In the genomic region with DNA sequence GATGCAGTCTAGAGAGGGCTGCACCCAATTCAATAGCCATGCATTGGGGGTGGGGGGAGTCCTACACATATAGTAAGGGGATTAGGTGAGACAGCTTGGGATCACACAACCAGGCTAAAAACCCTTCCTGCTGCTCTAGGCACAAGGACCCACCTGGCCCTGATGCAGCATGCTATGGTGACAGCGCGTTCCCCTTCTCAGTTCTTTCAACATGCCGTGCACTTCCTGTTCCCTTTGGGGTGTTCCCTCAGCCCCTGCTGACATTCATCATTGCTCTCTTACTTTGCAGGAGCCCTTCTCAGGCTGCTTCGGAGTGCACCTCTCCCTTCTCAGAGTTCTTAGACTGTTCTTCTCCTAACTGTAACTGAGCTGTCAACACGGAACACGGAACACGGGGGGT, we compare ENCODE assay signal across 18 mouse cellular contexts. TPM values are rescaled to one million over a fixed set of nuclear protein-coding genes. Genes with fewer than 3 reads are reported as not detected.
A peak's percentile ranks its signal among the peaks of the same experiment; 100 is the strongest.
DNase-seq lines count a peak whose midpoint lies in the region; ATAC-seq and TF ChIP-seq lines count a peak whose summit lies in the region.
"Had no signal": no experiment of that assay in that cellular context is flagged by ENCODE, and none has a peak within 500 bp of the region (broad histone marks: within the 10 kb centered on the region; RNA-seq: fewer than 3 reads in every experiment).

No protein-coding gene starts in this region.

- H3K27me3 ChIP-seq in lung, postnatal 0 days (replicated peaks; ENCODE audit: insufficient read depth, low read length), result no peaks in the 10 kb centered on the region
- no peaks in the 10 kb centered on the region for H3K27me3 ChIP-seq in limb, embryonic 10.5 days (ENCODE audit: low read depth, poor library complexity, severe bottlenecking)
- no peaks in the 10 kb centered on the region for H3K27me3 ChIP-seq in spleen, adult 2 months (ENCODE audit: control insufficient read depth, insufficient read depth, low read length)
- H3K27me3 ChIP-seq: embryonic facial prominence, embryonic 15.5 days; intestine, embryonic 15.5 days; limb, embryonic 15.5 days had no signal

- no peak for TF ChIP-seq POLR2A in spleen, adult 2 months (IDR thresholded peaks at IDR 0.05; ENCODE audit: low read depth, low read length)

- H3K4me3 ChIP-seq in lung, postnatal 0 days (ENCODE audit: low read depth, low read length), result no peak overlapping the region
- H3K4me3 ChIP-seq in limb, embryonic 10.5 days, result no peak overlapping the region
- no peak overlapping the region for H3K4me3 ChIP-seq in spleen, adult 2 months (ENCODE audit: extremely low read depth, insufficient read depth, insufficient read length)
- H3K4me3 ChIP-seq: embryonic facial prominence, embryonic 15.5 days; intestine, embryonic 15.5 days; limb, embryonic 15.5 days; midbrain, embryonic 10.5 days; neural tube, embryonic 12.5 days had no signal

- H3K9me3 ChIP-seq in lung, postnatal 0 days (ENCODE audit: low read length), result no peaks in the 10 kb centered on the region
- no peaks in the 10 kb centered on the region for H3K9me3 ChIP-seq in limb, embryonic 10.5 days (replicated peaks)
- H3K9me3 ChIP-seq: embryonic facial prominence, embryonic 15.5 days; intestine, embryonic 15.5 days; limb, embryonic 15.5 days; midbrain, embryonic 10.5 days; neural tube, embryonic 12.5 days had no signal

- TF ChIP-seq EP300 in lung, postnatal 0 days (IDR thresholded peaks at IDR 0.05), result no peak

- no peaks in the 10 kb centered on the region for H3K36me3 ChIP-seq in lung, postnatal 0 days (ENCODE audit: insufficient read depth, low read length)
- no peaks in the 10 kb centered on the region for H3K36me3 ChIP-seq in limb, embryonic 10.5 days
- no peaks in the 10 kb centered on the region for H3K36me3 ChIP-seq in spleen, adult 2 months (ENCODE audit: control insufficient read depth, insufficient read depth, low read length)
- H3K36me3 ChIP-seq: embryonic facial prominence, embryonic 15.5 days; intestine, embryonic 15.5 days; limb, embryonic 15.5 days; midbrain, embryonic 10.5 days; neural tube, embryonic 12.5 days had no signal

- 60% methylated on average over 7 of the region's 7 CpGs for WGBS in lung, postnatal 0 days
- WGBS in limb, embryonic 10.5 days, result 69% methylated on average over 7 of the region's 7 CpGs
- WGBS in spleen, adult 2 months, result 9% methylated on average over 7 of the region's 7 CpGs

- no peak overlapping the region for H3K9ac ChIP-seq in lung, postnatal 0 days (replicated peaks; ENCODE audit: low read depth)
- H3K9ac ChIP-seq: embryonic facial prominence, embryonic 15.5 days; intestine, embryonic 15.5 days; limb, embryonic 15.5 days; neural tube, embryonic 12.5 days had no signal

- H3K4me1 ChIP-seq in lung, postnatal 0 days (ENCODE audit: insufficient read depth, low read depth, low read length), result peaks cover 5% of the 10 kb centered on the region; the same call in 1 of the 2 replicates
- peaks cover 45% of the 10 kb centered on the region for H3K4me1 ChIP-seq in limb, embryonic 10.5 days
- peaks cover 27% of the 10 kb centered on the region; the same call in 1 of the 2 replicates for H3K4me1 ChIP-seq in spleen, adult 2 months (ENCODE audit: control insufficient read depth, insufficient read depth, insufficient read length)

- ATAC-seq in lung, postnatal 0 days, result no peak
- ATAC-seq in megakaryocyte-erythroid progenitor cell, adult 5-6 weeks (replicated peaks; ENCODE audit: low FRiP score, low TSS enrichment, poor library complexity, severe bottlenecking), result no peak
- ATAC-seq: forebrain, embryonic 16.5 days; intestine, embryonic 15.5 days had no signal

- DNase-seq in lung, postnatal 0 days (ENCODE audit: low spot score), result peak; percentile 28
- no peak for DNase-seq in lung, postnatal 10 days
- no peak for DNase-seq in limb, embryonic 10.5 days (ENCODE audit: low spot score)
- peak in 1 of 2 experiments; percentile 59 for DNase-seq in spleen, adult 2 months (ENCODE audit: low read depth in 1 of 2, low spot score in 2 of 2)
- peak; percentile 75 for DNase-seq in thymus, postnatal 4 days
- no peak for DNase-seq in frontal cortex, postnatal 25 days (ENCODE audit: low spot score in 2 of 2)
- DNase-seq in cerebellum, postnatal 14 days, result no peak
- DNase-seq: cerebellum, adult 9-11 months; heart, postnatal 14 days; kidney, postnatal 25 days; layer of hippocampus, postnatal 36 days had no signal

- H3K4me2 ChIP-seq in lung, postnatal 0 days (replicated peaks; ENCODE audit: low read depth, low read length), result no peak overlapping the region
- H3K4me2 ChIP-seq: embryonic facial prominence, embryonic 15.5 days; intestine, embryonic 15.5 days; limb, embryonic 15.5 days; neural tube, embryonic 12.5 days had no signal

- TF ChIP-seq CTCF in lung, postnatal 0 days (IDR thresholded peaks at IDR 0.05), result no peak
- TF ChIP-seq CTCF in spleen, adult 2 months (IDR thresholded peaks at IDR 0.05; ENCODE audit: extremely low read depth, insufficient read depth, insufficient read length, insufficient replicate concordance), result no peak

- H3K27ac ChIP-seq in lung, postnatal 0 days (ENCODE audit: low read length), result no peak overlapping the region
- peak overlapping the region; percentile 1; the same call in 1 of the 2 replicates for H3K27ac ChIP-seq in limb, embryonic 10.5 days
- peak overlapping the region; percentile 55 for H3K27ac ChIP-seq in spleen, adult 2 months (ENCODE audit: insufficient read depth, low read length)
- H3K27ac ChIP-seq: embryonic facial prominence, embryonic 15.5 days; intestine, embryonic 15.5 days; limb, embryonic 15.5 days; midbrain, embryonic 10.5 days; neural tube, embryonic 12.5 days had no signal

RNA-seq across cellular contexts. Expression of a gene that starts 2.5 kb away (rescaled TPM):
- polyA plus RNA-seq in lung, postnatal 0 days (2015; fragmentation: Nextera tagmentation; extraction: Ambion mirVana), result 9.5 and 11.4 TPM in 2 replicates
- polyA plus RNA-seq in limb, embryonic 10.5 days (2016; fragmentation: Nextera tagmentation; extraction: Ambion mirVana), result 8.2 and 13.4 TPM in 2 replicates
- polyA plus RNA-seq in spleen, adult 2 months (2012; rRNA removed), result 10.1 and 10.3 TPM in 2 replicates
- total RNA-seq in megakaryocyte-erythroid progenitor cell, adult 5-6 weeks (2014; fragmentation: Nextera tagmentation), result 22.8 and 23.4 TPM in 2 replicates
- 23.5 and 31.9 TPM in 2 replicates for total RNA-seq in megakaryocyte-erythroid progenitor cell, adult 5-6 weeks (2017)

RNA-seq across cellular contexts. Expression of a gene that starts 47.2 kb away (rescaled TPM):
- polyA plus RNA-seq in lung, postnatal 0 days (2015; fragmentation: Nextera tagmentation; extraction: Ambion mirVana), result 0.27 and 0.31 TPM in 2 replicates
- 0.10 and 0.18 TPM in 2 replicates for polyA plus RNA-seq in limb, embryonic 10.5 days (2016; fragmentation: Nextera tagmentation; extraction: Ambion mirVana)
- 3.2 and 3.7 TPM in 2 replicates for polyA plus RNA-seq in spleen, adult 2 months (2012; rRNA removed)
- not detected in 2 replicates for total RNA-seq in megakaryocyte-erythroid progenitor cell, adult 5-6 weeks (2014; fragmentation: Nextera tagmentation)
- 0.19 TPM in 1 of 2 replicates, not detected in the other for total RNA-seq in megakaryocyte-erythroid progenitor cell, adult 5-6 weeks (2017)

RNA-seq across cellular contexts. Expression of a gene that starts 58.4 kb away (rescaled TPM):
- 5.4 and 6.5 TPM in 2 replicates for polyA plus RNA-seq in lung, postnatal 0 days (2015; fragmentation: Nextera tagmentation; extraction: Ambion mirVana)
- 0.31 and 0.63 TPM in 2 replicates for polyA plus RNA-seq in limb, embryonic 10.5 days (2016; fragmentation: Nextera tagmentation; extraction: Ambion mirVana)
- polyA plus RNA-seq in spleen, adult 2 months (2012; rRNA removed), result 63.8 and 113 TPM in 2 replicates
- 3.8 and 6.0 TPM in 2 replicates for total RNA-seq in megakaryocyte-erythroid progenitor cell, adult 5-6 weeks (2014; fragmentation: Nextera tagmentation)
- 3.6 and 14.5 TPM in 2 replicates for total RNA-seq in megakaryocyte-erythroid progenitor cell, adult 5-6 weeks (2017)

Comparison
In these comparisons a context has a peak if more than half of its experiments do, and no peak if none do; other contexts are left out.
1. DNase-seq: peak in lung, postnatal 0 days (single experiment) and thymus, postnatal 4 days (single experiment); none in lung, postnatal 10 days (single experiment), limb, embryonic 10.5 days (single experiment), frontal cortex, postnatal 25 days (0 of 2) and cerebellum, postnatal 14 days (0 of 2).